In genomic region chr6:52164626-52165440, GRCm38 (mm10) we compare ENCODE assay signal across 8 mouse cellular contexts. TPM values are rescaled to one million over a fixed set of nuclear protein-coding genes. Genes with fewer than 3 reads are reported as not detected.
DNase-seq lines count a peak whose midpoint lies in the region; ATAC-seq lines count a peak whose summit lies in the region.

Gene Hoxa2, minus strand, starts transcription at chr6:52164831.

- ATAC-seq in megakaryocyte, adult 5-6 weeks (ENCODE audit: poor library complexity, severe bottlenecking): no peak
- no peak for ATAC-seq in embryonic facial prominence, embryonic 14.5 days (ENCODE audit: low read depth)
- peak; percentile 49 for ATAC-seq in neural tube, embryonic 13.5 days (ENCODE audit: low read depth)

- peaks cover 4% of the 10 kb centered on the region for H3K36me3 ChIP-seq in megakaryocyte, embryonic 14.5 days (replicated peaks; ENCODE audit: low read length)
- no peaks in the 10 kb centered on the region for H3K36me3 ChIP-seq in embryonic facial prominence, embryonic 14.5 days (ENCODE audit: control insufficient read depth, insufficient read depth, low read length)
- peaks cover 1% of the 10 kb centered on the region for H3K36me3 ChIP-seq in neural tube, embryonic 13.5 days

- peaks cover 28% of the 10 kb centered on the region for H3K4me1 ChIP-seq in megakaryocyte, embryonic 14.5 days
- H3K4me1 ChIP-seq in embryonic facial prominence, embryonic 14.5 days (ENCODE audit: control insufficient read depth, insufficient read depth, low read length): no peaks in the 10 kb centered on the region
- H3K4me1 ChIP-seq in neural tube, embryonic 13.5 days (replicated peaks): peaks cover 98% of the 10 kb centered on the region

- peak within 1 kb of the TSS; percentile 65 for H3K9ac ChIP-seq in embryonic facial prominence, embryonic 14.5 days (ENCODE audit: low read depth, low read length)
- H3K9ac ChIP-seq in neural tube, embryonic 13.5 days: peak within 1 kb of the TSS; percentile 92

- intact Hi-C loops in gastrocnemius, postnatal 14 days (cut with DNase I; ENCODE audit: low total_unique reads): no loop called here

- peaks cover 27% of the 10 kb centered on the region for H3K9me3 ChIP-seq in megakaryocyte, embryonic 14.5 days
- no peaks in the 10 kb centered on the region for H3K9me3 ChIP-seq in embryonic facial prominence, embryonic 14.5 days (ENCODE audit: control insufficient read depth, low read length)
- no peaks in the 10 kb centered on the region for H3K9me3 ChIP-seq in neural tube, embryonic 13.5 days

- peak within 1 kb of the TSS; percentile 99; the same call in 1 of the 2 replicates for H3K4me2 ChIP-seq in embryonic facial prominence, embryonic 14.5 days (ENCODE audit: low read depth, low read length)
- peak within 1 kb of the TSS; percentile 75 for H3K4me2 ChIP-seq in neural tube, embryonic 13.5 days

- under 1% methylated on average over 25 of the region's 25 CpGs for WGBS in embryonic facial prominence, embryonic 14.5 days
- WGBS in neural tube, embryonic 13.5 days: under 1% methylated on average over 25 of the region's 25 CpGs

- peak within 1 kb of the TSS; percentile 83; the same call in 1 of the 2 replicates for H3K27ac ChIP-seq in embryonic facial prominence, embryonic 14.5 days (replicated peaks; ENCODE audit: low read depth, low read length)
- H3K27ac ChIP-seq in neural tube, embryonic 13.5 days (replicated peaks): peak within 1 kb of the TSS; percentile 99

- H3K27me3 ChIP-seq in megakaryocyte, embryonic 14.5 days (replicated peaks): peaks cover 65% of the 10 kb centered on the region
- H3K27me3 ChIP-seq in embryonic facial prominence, embryonic 14.5 days (replicated peaks; ENCODE audit: control insufficient read depth, insufficient read depth, low read length): peaks cover 92% of the 10 kb centered on the region
- no peaks in the 10 kb centered on the region for H3K27me3 ChIP-seq in neural tube, embryonic 13.5 days

- no peak for DNase-seq in embryonic facial prominence, embryonic 14.5 days (ENCODE audit: low spot score)
- DNase-seq in kidney, postnatal 14 days: peak; percentile 48
- no peak for DNase-seq in spleen, postnatal 36 days (ENCODE audit: low spot score in 2 of 2)
- DNase-seq in thymus, adult 18-20 months: no peak
- no peak for DNase-seq in gastrocnemius, postnatal 14 days

- peak within 1 kb of the TSS; percentile 70 for H3K4me3 ChIP-seq in megakaryocyte, embryonic 14.5 days (replicated peaks)
- H3K4me3 ChIP-seq in embryonic facial prominence, embryonic 14.5 days (ENCODE audit: low read depth, low read length): peak within 1 kb of the TSS; percentile 36
- peak within 1 kb of the TSS; percentile 89 for H3K4me3 ChIP-seq in neural tube, embryonic 13.5 days

RNA-seq across cellular contexts. Expression of gene Hoxa2, which starts in this region (rescaled TPM):
- not detected in 2 replicates for polyA plus RNA-seq in megakaryocyte, embryonic 14.5 days (2012; ENCODE audit: insufficient read depth, low replicate concordance)
- total RNA-seq in megakaryocyte, adult 5-6 weeks (2015): not detected in 2 replicates
- not detected in 2 replicates for total RNA-seq in megakaryocyte, adult 5-6 weeks (2017)
- polyA plus RNA-seq in embryonic facial prominence, embryonic 14.5 days (2014; fragmentation: Nextera tagmentation; extraction: Ambion mirVana): 7.2 and 11.1 TPM in 2 replicates
- polyA plus RNA-seq in neural tube, embryonic 13.5 days (2015; fragmentation: Nextera tagmentation; extraction: Ambion mirVana): 11.9 and 13.7 TPM in 2 replicates
- total RNA-seq in gastrocnemius, postnatal 14 days (2021): under 1 TPM; 0.78 to 0.86 TPM

Comparison
In these comparisons a context has a peak if more than half of its experiments do, and no peak if none do; other contexts are left out.
1. H3K4me3 ChIP-seq: peak in every context shown above with its lines; median percentile 89 in neural tube, embryonic 13.5 days; 70 in megakaryocyte, embryonic 14.5 days; 36 in embryonic facial prominence, embryonic 14.5 days.